Mouse (Mus musculus): ENCODE results near the gene Scnn1a. TPM values are rescaled to one million over a fixed set of nuclear protein-coding genes. Genes with fewer than 3 reads are reported as not detected.
"Not testable (repeated sequence)": the region's sequence is repeated elsewhere in the genome, so short reads cannot be mapped to it uniquely, and the experiment has no call there.

Gene Scnn1a
- 0.76 and 1.1 TPM in 2 replicates for polyA plus RNA-seq (2015; fragmentation: Nextera tagmentation; extraction: Ambion mirVana)

- WGBS (ENCODE audit: insufficient replicate concordance): 74% methylated on average over 1 of the region's 1 CpGs
- ATAC-seq (no peak), DNase-seq (no peak)
- Histone ChIP-seq H3K4me3 (ENCODE audit: low read depth, low read length) (no peak within 1 kb of the TSS), H3K4me1 (ENCODE audit: insufficient read depth) (peaks cover 6% of the 10 kb centered on the region; the same call in 1 of the 2 replicates), H3K27me3 (ENCODE audit: insufficient read depth, low read length) (peaks cover 19% of the 10 kb centered on the region), H3K9me3 (ENCODE audit: low read length) (no peaks in the 10 kb centered on the region), H3K9ac (replicated peaks) (no peak within 1 kb of the TSS), H3K36me3 (replicated peaks; ENCODE audit: insufficient read depth, low read length) (no peaks in the 10 kb centered on the region), H3K4me2 (ENCODE audit: low read depth, low read length) (no peak within 1 kb of the TSS; the same call in 1 of the 2 replicates), H3K27ac (ENCODE audit: low read depth) (no peak within 1 kb of the TSS)
- no peak for TF ChIP-seq CTCF (IDR thresholded peaks at IDR 0.05; ENCODE audit: low read depth)
- no peak for TF ChIP-seq EP300 (IDR thresholded peaks at IDR 0.05; ENCODE audit: low read depth)
Observed at GRCm38 (mm10) chr6:125320323-125320722, at the start of gene Scnn1a. Gene Scnn1a (plus strand): TSS chr6:125320659.

GRCm38 (mm10) chr6:125271455-125272227, 48.8 kb upstream of the Scnn1a start:
- 13% methylated on average over 17 of the region's 17 CpGs for WGBS (ENCODE audit: insufficient replicate concordance)
- Histone ChIP-seq H3K4me1 (ENCODE audit: insufficient read depth) (peaks cover 6% of the 10 kb centered on the region), H3K9me3 (ENCODE audit: low read length) (no peaks in the 10 kb centered on the region), H3K27me3 (ENCODE audit: insufficient read depth, low read length) (no peaks in the 10 kb centered on the region), H3K36me3 (replicated peaks; ENCODE audit: insufficient read depth, low read length) (no peaks in the 10 kb centered on the region), H3K9ac (replicated peaks) (peak overlapping the region; percentile 36; the same call in 1 of the 2 replicates), H3K27ac (ENCODE audit: low read depth) (peak overlapping the region; percentile 81), H3K4me3 (ENCODE audit: low read depth, low read length) (no peak overlapping the region), H3K4me2 (ENCODE audit: low read depth, low read length) (peak overlapping the region; percentile 66)
- TF ChIP-seq EP300 (IDR thresholded peaks at IDR 0.05; ENCODE audit: low read depth): peak; percentile 45; the same call in 1 of the 2 replicates
- TF ChIP-seq CTCF (IDR thresholded peaks at IDR 0.05; ENCODE audit: low read depth): peak; percentile 96
- ATAC-seq (peak; percentile 95), DNase-seq (peak; percentile 91)

GRCm38 (mm10) chr6:125272228-125272785, 48.2 kb upstream of the Scnn1a start:
- no peak for DNase-seq
- whole genome bisulfite sequencing (ENCODE audit: insufficient replicate concordance): 61% methylated on average over 10 of the region's 10 CpGs

GRCm38 (mm10) chr6:125274841-125275563, 45.5 kb upstream of the Scnn1a start:
- no peak for ATAC-seq
- Histone ChIP-seq H3K4me1 (ENCODE audit: insufficient read depth) (peaks cover 6% of the 10 kb centered on the region), H3K27me3 (ENCODE audit: insufficient read depth, low read length) (no peaks in the 10 kb centered on the region), H3K4me3 (ENCODE audit: low read depth, low read length) (no peak overlapping the region), H3K27ac (ENCODE audit: low read depth) (no peak overlapping the region), H3K4me2 (ENCODE audit: low read depth, low read length) (no peak overlapping the region), H3K9me3 (ENCODE audit: low read length) (no peaks in the 10 kb centered on the region), H3K9ac (replicated peaks) (no peak overlapping the region), H3K36me3 (replicated peaks; ENCODE audit: insufficient read depth, low read length) (no peaks in the 10 kb centered on the region)
- 58% methylated on average over 15 of the region's 15 CpGs for WGBS (ENCODE audit: insufficient replicate concordance)
- peak; percentile 44 for DNase-seq
- TF ChIP-seq CTCF (IDR thresholded peaks at IDR 0.05; ENCODE audit: low read depth) (peak; percentile 73), EP300 (IDR thresholded peaks at IDR 0.05; ENCODE audit: low read depth) (no peak)

More at GRCm38 (mm10) chr6:125272228-125272785, 48.2 kb upstream of the Scnn1a start:
- ATAC-seq: no peak; the same call in 1 of the 2 replicates
- Histone ChIP-seq H3K4me1 (ENCODE audit: insufficient read depth) (peaks cover 6% of the 10 kb centered on the region), H3K4me2 (ENCODE audit: low read depth, low read length) (peak overlapping the region; percentile 66), H3K27ac (ENCODE audit: low read depth) (peak overlapping the region; percentile 50), H3K4me3 (ENCODE audit: low read depth, low read length) (no peak overlapping the region), H3K27me3 (ENCODE audit: insufficient read depth, low read length) (no peaks in the 10 kb centered on the region), H3K9me3 (ENCODE audit: low read length) (no peaks in the 10 kb centered on the region), H3K9ac (replicated peaks) (0 out of 2 replicates have a peak overlapping the region, but pooled peaks have one; percentile 36), H3K36me3 (replicated peaks; ENCODE audit: insufficient read depth, low read length) (no peaks in the 10 kb centered on the region)
- TF ChIP-seq EP300 (IDR thresholded peaks at IDR 0.05; ENCODE audit: low read depth): no peak
- TF ChIP-seq CTCF (IDR thresholded peaks at IDR 0.05; ENCODE audit: low read depth): no peak

GRCm38 (mm10) chr6:125279729-125280128, 40.7 kb upstream of the Scnn1a start:
- DNase-seq (no peak), ATAC-seq (no peak)
- no peak overlapping the region for H3K9ac ChIP-seq (replicated peaks)
- H3K27ac ChIP-seq (ENCODE audit: low read depth): no peak overlapping the region
- no peaks in the 10 kb centered on the region for H3K9me3 ChIP-seq (ENCODE audit: low read length)
- H3K4me2 ChIP-seq (ENCODE audit: low read depth, low read length): no peak overlapping the region
- H3K4me3 ChIP-seq (ENCODE audit: low read depth, low read length): no peak overlapping the region
- TF ChIP-seq EP300 (IDR thresholded peaks at IDR 0.05; ENCODE audit: low read depth) (no peak), CTCF (IDR thresholded peaks at IDR 0.05; ENCODE audit: low read depth) (no peak)
- no peaks in the 10 kb centered on the region for H3K36me3 ChIP-seq (replicated peaks; ENCODE audit: insufficient read depth, low read length)
- H3K4me1 ChIP-seq (ENCODE audit: insufficient read depth): no peaks in the 10 kb centered on the region
- H3K27me3 ChIP-seq (ENCODE audit: insufficient read depth, low read length): no peaks in the 10 kb centered on the region
- WGBS (ENCODE audit: insufficient replicate concordance): 48% methylated on average over 8 of the region's 8 CpGs

- 85% methylated on average over 13 of the region's 13 CpGs for WGBS (ENCODE audit: insufficient replicate concordance)
- H3K4me1 ChIP-seq (ENCODE audit: insufficient read depth); H3K36me3 ChIP-seq (replicated peaks; ENCODE audit: insufficient read depth, low read length); H3K4me2 ChIP-seq (ENCODE audit: low read depth, low read length); DNase-seq; ATAC-seq; H3K27me3 ChIP-seq (ENCODE audit: insufficient read depth, low read length); H3K4me3 ChIP-seq (ENCODE audit: low read depth, low read length); H3K27ac ChIP-seq (ENCODE audit: low read depth); H3K9ac ChIP-seq (replicated peaks); H3K9me3 ChIP-seq (ENCODE audit: low read length): not testable (repeated sequence)
Observed at GRCm38 (mm10) chr6:125282721-125283120, 37.7 kb upstream of the Scnn1a start.

Measured in liver, postnatal 0 days (tissue).